Mouse (Mus musculus) sigmoid colon, adult 10 weeks (tissue): ENCODE data around the gene Mcmbp. TPM values are rescaled to one million over a fixed set of nuclear protein-coding genes. Genes with fewer than 3 reads are reported as not detected.

Experiments
- polyA plus RNA-seq: library from polyadenylated mRNA; stranded (reverse); fragments of 350-450 nt; fragmentation: Illumina TruSeq; extraction: RNeasy Lipid Tissue Mini Kit (QIAGEN cat#74804); gene quantifications from one replicate; pipeline ENCODE4 v1.2.3, GENCODE M21; 2014; ENCODE audit warnings: low read depth, low replicate concordance

Mcmbp gene
- polyA plus RNA-seq: 47.9 TPM

DNA sequence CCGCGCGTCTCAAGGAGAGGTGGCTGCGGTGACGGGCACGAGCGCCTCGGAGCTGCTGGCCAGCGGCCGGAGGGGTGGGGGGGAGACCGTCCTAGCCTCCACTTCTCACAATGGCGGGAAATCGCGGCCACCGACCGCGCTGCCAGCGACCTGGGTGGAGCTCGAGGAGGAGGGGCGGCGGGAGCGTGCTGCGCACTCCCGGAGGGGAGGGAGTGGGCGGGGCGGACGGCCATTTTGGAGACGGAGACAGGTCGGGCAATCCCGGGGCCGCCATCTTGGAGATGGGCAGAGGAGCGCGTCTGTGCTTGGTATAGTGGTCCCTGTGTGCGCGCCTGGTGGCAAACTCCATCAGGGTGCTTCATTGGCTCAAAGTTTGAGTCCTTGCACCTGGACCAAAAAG, at the start of gene Mcmbp:
TSS of gene Mcmbp (minus strand) at position 162 of the 400 bp plus-strand sequence.

DNA sequence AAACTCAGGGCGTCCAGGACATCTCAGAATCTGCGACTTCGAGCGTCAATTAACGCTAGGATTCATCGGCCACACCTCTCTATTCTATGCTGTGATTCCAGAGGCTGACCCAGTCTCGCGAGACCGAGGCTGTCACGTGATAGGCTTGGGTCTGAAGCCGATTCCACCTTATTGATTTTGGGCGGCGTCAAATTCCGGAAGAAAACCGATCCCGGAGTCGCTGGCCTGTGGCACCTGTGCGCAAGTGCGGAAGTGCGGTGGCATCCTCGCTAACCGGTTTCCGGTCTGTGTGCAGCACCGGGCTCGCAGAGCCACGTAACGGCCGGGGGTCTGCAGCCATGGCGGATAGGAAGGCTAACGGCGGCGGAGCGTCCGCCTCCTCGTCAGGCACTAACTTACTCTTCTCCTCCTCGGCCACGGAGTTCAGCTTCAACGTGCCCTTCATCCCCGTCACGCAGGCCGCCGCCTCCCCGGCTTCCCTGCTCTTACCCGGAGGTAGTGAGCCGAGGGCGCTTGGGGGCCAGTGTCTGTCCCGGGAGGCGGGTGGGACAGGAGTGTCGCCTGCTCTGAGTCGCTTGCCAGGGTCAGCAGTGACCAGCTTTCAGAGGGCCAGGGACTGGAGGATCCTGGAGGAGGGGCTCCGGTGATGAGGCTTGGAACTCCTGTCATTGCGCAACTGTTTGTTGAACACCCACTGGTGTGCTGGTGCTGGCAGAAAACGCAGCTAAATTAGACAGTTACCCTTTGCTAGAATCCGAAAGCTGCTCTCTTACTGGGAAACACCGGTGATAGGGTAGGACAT, 4.6 kb upstream of the Mcmbp start, which contains the start of gene Sec23ip:
TSS of gene Sec23ip (plus strand) at position 260 of the 802 bp plus-strand sequence.

Other genes starting within 250 kb of the Mcmbp start
- gene Bag3, start 216.9 kb downstream of the Mcmbp start, polyA plus RNA-seq: 16.7 TPM
- gene Inpp5f, start 129.2 kb downstream of the Mcmbp start, polyA plus RNA-seq: 28.9 TPM
- gene Sec23ip, start 4.4 kb upstream of the Mcmbp start, polyA plus RNA-seq: 36.7 TPM